Mouse (Mus musculus) gastrocnemius, postnatal 25 days (tissue): ENCODE data around the gene Btnl2. TPM values are rescaled to one million over a fixed set of nuclear protein-coding genes. Genes with fewer than 3 reads are reported as not detected.

Experiments
- DNase-seq: peaks from one replicate; pipeline ENCODE4 v3.0.0; 2022
- total RNA-seq, 2 experiments: library from RNA; stranded (reverse); gene quantifications; 1 replicate in 1 of 2; 2 replicates in 1 of 2; pipeline ENCODE4 v1.2.3; 2021

The Btnl2 gene
- total RNA-seq, 2 experiments from 2014 or later, result 0.31 to 0.43 TPM

- no peak for DNase-seq
Observed at GRCm38 (mm10) chr17:34347606-34348308, 6.9 kb upstream of the Btnl2 start.

GRCm38 (mm10) chr17:34349429-34349828, 5.2 kb upstream of the Btnl2 start:
- no peak for DNase-seq

GRCm38 (mm10) chr17:34354940-34355339, 318 bp downstream of the Btnl2 start:
- DNase-seq, result no peak

- no peak for DNase-seq
Observed at GRCm38 (mm10) chr17:34362954-34363546, 8.4 kb downstream of the Btnl2 start.

GRCm38 (mm10) chr17:34363676-34364310, 9.2 kb downstream of the Btnl2 start:
- no peak for DNase-seq

- no peak for DNase-seq
Observed at GRCm38 (mm10) chr17:34365031-34365430, 10.4 kb downstream of the Btnl2 start.

- DNase-seq, result no peak
Observed at GRCm38 (mm10) chr17:34370563-34370962, 15.9 kb downstream of the Btnl2 start.

- no peak for DNase-seq
Observed at GRCm38 (mm10) chr17:34373055-34373709, 18.6 kb downstream of the Btnl2 start.

- DNase-seq, result no peak
Observed at GRCm38 (mm10) chr17:34376847-34377246, 22.2 kb downstream of the Btnl2 start, which contains the start of gene Btnl1. TSS of gene Btnl1 (plus strand) at chr17:34377132.

GRCm38 (mm10) chr17:34377450-34378209, 23.0 kb downstream of the Btnl2 start:
- DNase-seq, result no peak

GRCm38 (mm10) chr17:34378716-34379115, 24.1 kb downstream of the Btnl2 start:
- no peak for DNase-seq

GRCm38 (mm10) chr17:34379451-34379850, 24.8 kb downstream of the Btnl2 start:
- DNase-seq, result no peak

- no peak for DNase-seq
Observed at GRCm38 (mm10) chr17:34381876-34382275, 27.3 kb downstream of the Btnl2 start.

- DNase-seq, result no peak
Observed at GRCm38 (mm10) chr17:34383212-34383611, 28.6 kb downstream of the Btnl2 start.

- no peak for DNase-seq
Observed at GRCm38 (mm10) chr17:34384699-34385098, 30.1 kb downstream of the Btnl2 start.

GRCm38 (mm10) chr17:34386656-34387055, 32.0 kb downstream of the Btnl2 start:
- no peak for DNase-seq

GRCm38 (mm10) chr17:34388513-34388912, 33.9 kb downstream of the Btnl2 start:
- DNase-seq, result no peak

GRCm38 (mm10) chr17:34391507-34391906, 36.9 kb downstream of the Btnl2 start:
- no peak for DNase-seq

GRCm38 (mm10) chr17:34392321-34392720, 37.7 kb downstream of the Btnl2 start:
- no peak for DNase-seq

- no peak for DNase-seq
Observed at GRCm38 (mm10) chr17:34397357-34397756, 42.7 kb downstream of the Btnl2 start.

- DNase-seq, result no peak
Observed at GRCm38 (mm10) chr17:34398058-34398710, 43.6 kb downstream of the Btnl2 start.
